Mouse (Mus musculus) midbrain, embryonic 11.5 days (tissue): ENCODE data around the gene Mcur1. TPM values are rescaled to one million over a fixed set of nuclear protein-coding genes. Genes with fewer than 3 reads are reported as not detected.

Experiments used
- ATAC-seq: fragments of 200-750 bp; cut with Nextera tagmentation; 2 replicates; pipeline ENCODE4 v1.8.0; 2017; ENCODE audit warnings: moderate TSS enrichment, moderate library complexity; ENCODE audit not compliant: low FRiP score
- DNase-seq: peaks from one replicate; pipeline ENCODE4 v3.0.0; 2015; ENCODE audit warnings: low spot score; ENCODE audit errors: missing footprints
- H3K27ac ChIP-seq: fragments of 300-500 bp; sonication (generic); 2 replicates; pipeline ENCODE4 v1.5.1; 2014; ENCODE audit warnings: low read depth, low read length
- H3K27me3 ChIP-seq: fragments of 300-500 bp; sonication (generic); 2 replicates; pipeline ENCODE4 v1.6.1; 2014; ENCODE audit warnings: mild to moderate bottlenecking, low read length, moderate library complexity, mixed read lengths; ENCODE audit not compliant: control insufficient read depth, insufficient read depth
- H3K36me3 ChIP-seq: fragments of 300-500 bp; sonication (generic); 2 replicates; pipeline ENCODE4 v1.6.1; 2014; ENCODE audit warnings: mild to moderate bottlenecking, low read length, moderate library complexity, mixed read lengths; ENCODE audit not compliant: control insufficient read depth, insufficient read depth
- H3K4me1 ChIP-seq: fragments of 300-500 bp; sonication (generic); 2 replicates; pipeline ENCODE4 v1.6.1; 2014; ENCODE audit warnings: low read length; ENCODE audit not compliant: control insufficient read depth, insufficient read depth
- H3K4me2 ChIP-seq: fragments of 300-500 bp; sonication (generic); 2 replicates; pipeline ENCODE4 v1.6.1; 2014; ENCODE audit warnings: mild to moderate bottlenecking, moderate library complexity
- H3K4me3 ChIP-seq: fragments of 300-500 bp; sonication (generic); 2 replicates; pipeline ENCODE4 v1.5.1; 2014; ENCODE audit warnings: low read depth, low read length
- H3K9ac ChIP-seq: fragments of 300-500 bp; sonication (generic); 2 replicates; pipeline ENCODE4 v1.6.1; 2014; ENCODE audit warnings: low read length
- H3K9me3 ChIP-seq: fragments of 300-500 bp; sonication (generic); 2 replicates; pipeline ENCODE4 v1.6.1; 2016; ENCODE audit warnings: low read length; ENCODE audit not compliant: control insufficient read depth
- WGBS: fragments of 180-500 bp; shearing (Covaris S2); extraction: QIAGEN DNeasy Blood & Tissue Kit; methylation state at CpG from one replicate; pipeline ENCODE4 v1.1.7; 2014; 5-methylcytosine and 5-hydroxymethylcytosine counted together
- polyA plus RNA-seq: library from polyadenylated mRNA; unstranded; fragments of >200 nt; fragmentation: Nextera tagmentation; extraction: Ambion mirVana; gene quantifications from 2 replicates; pipeline ENCODE4 v1.2.1, GENCODE M21; 2014

Mcur1 gene
- polyA plus RNA-seq, 1 experiment from 2014 or later: 11.2 TPM

DNA sequence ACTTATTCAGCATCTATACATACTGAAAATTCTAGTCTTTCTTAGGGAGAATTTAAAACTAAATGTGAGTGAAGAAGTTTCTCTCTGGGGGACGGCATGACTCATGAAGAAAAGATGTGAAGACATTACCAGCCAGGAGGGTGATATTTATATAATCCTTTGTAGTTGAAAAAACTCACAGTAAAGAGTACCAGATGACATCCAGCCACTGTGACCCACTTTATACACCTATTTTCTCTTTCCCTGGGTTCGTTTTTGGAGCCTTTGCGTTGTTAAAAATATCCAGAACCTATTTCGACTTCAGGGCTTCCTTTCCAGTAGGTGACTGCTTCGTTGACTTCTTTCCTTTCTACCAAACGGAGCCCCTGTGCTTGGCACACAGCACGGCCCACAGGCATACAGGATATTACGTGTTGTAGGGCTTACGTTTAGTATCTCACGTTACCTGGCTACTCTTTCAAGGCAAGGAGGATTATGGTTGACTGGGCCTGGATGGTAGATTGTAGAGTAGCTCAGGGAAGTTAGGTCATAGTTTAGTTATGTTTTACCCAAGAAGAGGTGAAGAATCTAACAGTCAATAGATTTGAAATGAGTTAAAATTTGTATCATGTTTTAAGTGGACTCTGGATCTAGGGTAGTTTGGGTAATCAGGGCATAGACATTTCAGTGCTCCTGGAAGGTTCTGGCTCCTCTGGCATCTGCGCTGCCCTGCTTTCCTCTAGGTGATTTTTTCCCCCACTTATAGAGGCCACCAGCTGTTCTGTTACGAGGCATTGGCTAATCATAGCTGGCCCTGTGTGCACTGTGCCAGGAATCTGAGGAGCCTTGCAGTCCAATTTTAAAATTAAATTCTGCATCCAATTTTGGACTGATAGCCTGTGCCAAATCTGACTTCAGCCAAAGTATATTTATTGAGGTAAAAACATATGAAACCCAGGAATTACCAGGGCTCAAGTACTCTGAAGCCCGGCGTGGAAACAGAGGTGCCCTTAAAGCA is 28.2 kb upstream of the Mcur1 start:
- Histone ChIP-seq H3K4me2 (no peak overlapping the region), H3K4me3 (no peak overlapping the region), H3K27ac (no peak overlapping the region), H3K9me3 (no peaks in the 10 kb centered on the region), H3K9ac (no peak overlapping the region), H3K27me3 (no peaks in the 10 kb centered on the region), H3K36me3 (no peaks in the 10 kb centered on the region), H3K4me1 (no peaks in the 10 kb centered on the region)
- DNase-seq (no peak), ATAC-seq (no peak)
- WGBS: 92% methylated on average over 14 of the region's 14 CpGs

DNA sequence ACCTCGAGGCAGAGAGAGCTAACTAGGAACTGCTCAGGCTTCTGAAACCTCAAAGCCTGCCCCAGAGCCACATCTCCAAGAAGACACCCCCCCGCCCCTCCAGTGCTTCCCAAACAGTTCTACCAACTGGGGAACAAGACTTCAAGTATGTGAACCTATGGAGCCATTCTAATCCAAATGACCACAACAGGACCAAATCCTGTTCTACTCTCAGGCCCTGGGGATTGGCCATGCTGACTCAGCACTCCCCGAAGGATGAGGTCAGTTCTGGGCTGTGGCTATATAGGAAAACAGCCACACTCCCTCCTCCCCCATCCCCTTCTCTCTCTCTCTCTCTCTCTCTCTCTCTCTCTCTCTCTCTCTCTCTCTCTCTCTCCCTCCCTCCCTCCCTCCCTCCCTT is 27.0 kb upstream of the Mcur1 start:
- Histone ChIP-seq H3K9ac (no peak overlapping the region), H3K36me3 (no peaks in the 10 kb centered on the region), H3K4me1 (no peaks in the 10 kb centered on the region; the same call in 1 of the 2 replicates), H3K4me2 (no peak overlapping the region), H3K27me3 (no peaks in the 10 kb centered on the region), H3K4me3 (no peak overlapping the region), H3K9me3 (no peaks in the 10 kb centered on the region), H3K27ac (no peak overlapping the region)
- ATAC-seq (no peak), DNase-seq (no peak)
- 81% methylated on average over 3 of the region's 3 CpGs for WGBS

- no peak overlapping the region for H3K4me2 ChIP-seq
- H3K9me3 ChIP-seq: no peaks in the 10 kb centered on the region
- H3K9ac ChIP-seq: no peak overlapping the region
- no peak overlapping the region for H3K27ac ChIP-seq
- no peaks in the 10 kb centered on the region for H3K36me3 ChIP-seq
- H3K4me1 ChIP-seq: no peaks in the 10 kb centered on the region; the same call in 1 of the 2 replicates
- ATAC-seq (no peak), DNase-seq (no peak)
- H3K27me3 ChIP-seq: no peaks in the 10 kb centered on the region
- H3K4me3 ChIP-seq: no peak overlapping the region
- WGBS: 23% methylated on average over 2 of the region's 2 CpGs
These were observed 25.3 kb upstream of the Mcur1 start for GRCm38 (mm10) chr13:43585335-43585734.

DNA sequence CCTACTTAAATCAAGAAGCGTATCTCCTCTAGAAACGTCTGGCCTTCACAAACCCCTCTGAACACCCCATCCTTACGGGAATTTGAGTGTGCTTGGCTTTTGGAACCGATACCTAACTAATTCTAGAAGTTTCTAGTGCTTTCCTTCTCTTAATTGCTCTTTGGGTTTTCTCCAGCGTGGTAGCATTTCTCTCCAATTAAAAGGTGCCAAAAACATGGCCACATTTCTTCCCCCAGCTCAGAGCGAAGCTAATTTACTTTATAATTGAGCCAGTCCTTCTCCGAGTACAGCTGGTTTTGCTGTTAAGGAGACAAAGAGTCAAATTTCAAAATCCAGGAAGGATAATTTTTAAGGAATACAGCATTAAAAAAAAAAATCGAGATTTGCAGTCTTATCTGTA is 23.5 kb upstream of the Mcur1 start:
- H3K36me3 ChIP-seq: no peaks in the 10 kb centered on the region
- H3K9ac ChIP-seq: no peak overlapping the region
- no peaks in the 10 kb centered on the region; the same call in 1 of the 2 replicates for H3K4me1 ChIP-seq
- no peak overlapping the region for H3K4me3 ChIP-seq
- no peak overlapping the region for H3K27ac ChIP-seq
- no peaks in the 10 kb centered on the region for H3K27me3 ChIP-seq
- ATAC-seq (no peak), DNase-seq (no peak)
- no peaks in the 10 kb centered on the region for H3K9me3 ChIP-seq
- H3K4me2 ChIP-seq: no peak overlapping the region
- WGBS: 62% methylated on average over 8 of the region's 8 CpGs

DNA sequence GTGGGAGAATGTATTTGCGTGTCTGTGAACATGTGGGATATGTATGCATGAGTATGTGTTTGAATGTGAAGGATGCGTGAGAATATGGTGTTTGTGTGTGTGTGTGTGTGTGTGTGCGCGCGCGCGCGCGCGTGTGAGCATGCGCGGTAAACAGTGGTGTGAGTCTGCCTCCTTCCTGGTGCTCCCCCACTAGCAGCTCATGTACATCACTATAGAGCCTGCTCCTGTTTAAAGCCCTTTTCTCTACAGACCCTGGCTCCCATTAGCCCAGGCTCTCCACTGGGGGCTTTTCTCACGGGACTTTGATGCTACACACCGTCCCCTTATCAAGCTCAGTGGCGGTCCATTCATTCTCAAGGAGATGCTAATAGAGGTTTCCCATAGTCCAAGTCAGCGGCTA is 23.0 kb upstream of the Mcur1 start:
- Histone ChIP-seq H3K27me3 (no peaks in the 10 kb centered on the region), H3K4me1 (no peaks in the 10 kb centered on the region; the same call in 1 of the 2 replicates), H3K9me3 (no peaks in the 10 kb centered on the region), H3K36me3 (no peaks in the 10 kb centered on the region), H3K27ac (no peak overlapping the region), H3K4me2 (peak overlapping the region; percentile 14), H3K4me3 (no peak overlapping the region), H3K9ac (0 out of 2 replicates have a peak overlapping the region, but pooled peaks have one; percentile 3)
- DNase-seq (no peak), ATAC-seq (no peak)
- 51% methylated on average over 16 of the region's 16 CpGs for WGBS

DNA sequence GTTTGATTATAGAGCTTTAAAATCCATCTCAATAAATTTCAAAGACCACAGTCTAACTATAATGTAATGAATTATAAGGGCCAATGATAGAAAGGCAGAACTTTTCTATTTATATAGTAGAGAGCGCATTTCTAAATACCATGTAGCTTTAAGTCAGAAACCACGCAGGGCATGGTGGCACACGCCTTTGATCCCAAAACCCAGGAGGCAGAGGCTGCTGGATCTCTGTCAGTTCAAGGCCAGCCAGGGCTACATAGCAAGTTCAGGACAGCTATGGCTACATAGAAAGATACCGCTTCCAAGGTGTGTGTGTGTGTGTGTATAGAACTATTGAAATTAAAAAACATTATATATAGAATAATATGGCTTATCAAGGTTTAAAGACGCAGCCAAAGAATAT is 20.7 kb upstream of the Mcur1 start:
- Histone ChIP-seq H3K9ac (no peak overlapping the region), H3K36me3 (no peaks in the 10 kb centered on the region), H3K4me1 (no peaks in the 10 kb centered on the region; the same call in 1 of the 2 replicates), H3K4me3 (no peak overlapping the region), H3K4me2 (no peak overlapping the region), H3K27me3 (no peaks in the 10 kb centered on the region), H3K27ac (no peak overlapping the region), H3K9me3 (no peaks in the 10 kb centered on the region)
- WGBS: 93% methylated on average over 5 of the region's 5 CpGs
- ATAC-seq: no peak
- no peak for DNase-seq

DNA sequence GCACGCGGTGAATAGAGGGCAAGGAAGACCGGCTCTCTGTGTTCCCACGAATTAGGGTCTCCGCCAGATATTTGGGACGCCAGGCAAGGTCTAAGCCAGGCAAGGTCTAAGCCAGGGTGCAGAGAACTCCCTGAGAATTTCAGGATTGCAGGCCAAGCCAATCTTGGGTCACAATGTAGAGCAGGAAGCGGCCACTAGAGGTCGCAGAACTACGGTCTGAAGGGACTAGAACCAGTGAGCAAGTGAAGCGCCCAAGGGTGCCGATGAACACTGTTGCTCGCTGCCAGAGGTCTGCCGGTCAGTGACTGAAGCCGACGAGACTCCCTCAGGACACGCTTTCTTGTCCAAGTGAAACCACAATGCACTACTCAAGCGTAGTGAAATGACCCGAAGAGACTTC is 19.7 kb upstream of the Mcur1 start:
- Histone ChIP-seq H3K9ac (no peak overlapping the region), H3K9me3 (no peaks in the 10 kb centered on the region), H3K4me3 (no peak overlapping the region), H3K27ac (no peak overlapping the region), H3K4me1 (no peaks in the 10 kb centered on the region; the same call in 1 of the 2 replicates), H3K4me2 (no peak overlapping the region), H3K36me3 (no peaks in the 10 kb centered on the region), H3K27me3 (no peaks in the 10 kb centered on the region)
- ATAC-seq (no peak), DNase-seq (no peak)
- WGBS: 26% methylated on average over 18 of the region's 18 CpGs

DNA sequence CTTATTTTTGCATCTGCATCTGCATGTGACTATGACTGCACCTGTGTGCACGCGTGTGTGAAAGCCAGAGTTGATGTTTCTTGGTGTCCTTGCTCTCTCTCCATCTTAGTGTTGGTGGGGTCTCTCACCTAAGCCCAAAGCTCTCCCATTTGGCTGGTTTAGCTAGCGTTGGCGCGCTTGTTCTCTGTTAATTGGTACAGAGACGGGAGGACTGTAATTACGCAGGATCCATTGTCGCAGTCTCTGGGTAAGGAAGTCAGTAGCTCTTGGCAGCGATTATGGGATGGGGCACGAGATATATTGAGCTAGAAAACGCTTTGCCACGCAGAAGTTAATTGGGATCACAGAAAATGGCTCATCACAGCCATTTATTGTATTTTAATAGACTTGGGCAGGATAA is 17.8 kb upstream of the Mcur1 start:
- H3K9me3 ChIP-seq: no peaks in the 10 kb centered on the region
- WGBS: 87% methylated on average over 12 of the region's 12 CpGs
- H3K36me3 ChIP-seq: no peaks in the 10 kb centered on the region
- no peak for ATAC-seq
- H3K9ac ChIP-seq: no peak overlapping the region
- DNase-seq: no peak
- no peaks in the 10 kb centered on the region; the same call in 1 of the 2 replicates for H3K4me1 ChIP-seq
- no peak overlapping the region for H3K4me2 ChIP-seq
- no peak overlapping the region for H3K27ac ChIP-seq
- H3K4me3 ChIP-seq: no peak overlapping the region
- no peaks in the 10 kb centered on the region for H3K27me3 ChIP-seq

GRCm38 (mm10) chr13:43577254-43577653 is 17.3 kb upstream of the Mcur1 start:
- Histone ChIP-seq H3K27me3 (no peaks in the 10 kb centered on the region), H3K36me3 (no peaks in the 10 kb centered on the region), H3K27ac (no peak overlapping the region), H3K4me3 (no peak overlapping the region), H3K4me1 (no peaks in the 10 kb centered on the region), H3K9me3 (no peaks in the 10 kb centered on the region), H3K9ac (no peak overlapping the region), H3K4me2 (no peak overlapping the region)
- DNase-seq (no peak), ATAC-seq (no peak)
- 72% methylated on average over 5 of the region's 5 CpGs for WGBS
